Mouse (Mus musculus) neutrophil, adult 83 days (primary cell): ENCODE measurements around the gene Gm43738. TPM values are rescaled to one million over a fixed set of nuclear protein-coding genes. Genes with fewer than 3 reads are reported as not detected.

ENCODE experiments used
- total RNA-seq, 2 experiments: library from RNA; stranded (reverse); gene quantifications; one replicate each; pipeline ENCODE4 v1.2.4; 2023

Gm43738 gene
- total RNA-seq, result not detected

GRCm38 (mm10) chr3:89100811-89101210, at the start of gene Gm43738:
Gene Gm43738 (minus strand): TSS chr3:89101099.

GRCm38 (mm10) chr3:89135958-89136357, 35.1 kb upstream of the Gm43738 start, which contains the start of gene Pklr:
Gene Pklr (plus strand): TSS chr3:89136142.

GRCm38 (mm10) chr3:89101812-89102494, 1.1 kb upstream of the Gm43738 start, which contains the start of gene Fdps:
Gene Fdps (minus strand): TSS chr3:89101959.

GRCm38 (mm10) chr3:89093175-89093574, 7.7 kb downstream of the Gm43738 start, which contains the start of gene Rusc1:
Gene Rusc1 (minus strand): TSS chr3:89093311.

Other genes starting within 250 kb of the Gm43738 start
- 1 to 10 TPM; 6.4 TPM for gene Msto1, start 187.1 kb downstream of the Gm43738 start, total RNA-seq
- gene Ash1l, start 150.5 kb downstream of the Gm43738 start, total RNA-seq, result 10 to 100 TPM; 37.4 to 45.5 TPM
- gene Dap3, start 149.9 kb downstream of the Gm43738 start, total RNA-seq, result 10 to 100 TPM; 62.3 to 64.7 TPM
- 10 to 100 TPM; 19.9 to 21.7 TPM for gene Rusc1, start 7.8 kb downstream of the Gm43738 start, total RNA-seq
- gene Fdps, start 860 bp upstream of the Gm43738 start, total RNA-seq, result 10 to 100 TPM; 26.5 to 33.5 TPM
- gene Pklr, start 35.0 kb upstream of the Gm43738 start, total RNA-seq, result 10 to 100 TPM; 14.9 to 33.6 TPM
- gene Hcn3, start 59.1 kb upstream of the Gm43738 start, total RNA-seq, result not detected
- gene Clk2, start 63.7 kb upstream of the Gm43738 start, total RNA-seq, result 10 to 100 TPM; 52.8 to 53.7 TPM
- gene Scamp3, start 76.4 kb upstream of the Gm43738 start, total RNA-seq, result 10 to 100 TPM; 45.9 to 51.1 TPM
- gene Fam189b, start 82.0 kb upstream of the Gm43738 start, total RNA-seq, result 1 to 10 TPM; 4.8 to 7.0 TPM
- gene Gba, start 101.8 kb upstream of the Gm43738 start, total RNA-seq, result 10 to 100 TPM; 59.9 to 64.3 TPM
- gene Thbs3, start 114.1 kb upstream of the Gm43738 start, total RNA-seq, result 1 to 10 TPM in 1 of 2 experiments, under 1 TPM in 1; 0.68 to 1.4 TPM
- 10 to 100 TPM; 44.5 to 57.2 TPM for gene Mtx1, start 126.0 kb upstream of the Gm43738 start, total RNA-seq
- gene Muc1, start 128.0 kb upstream of the Gm43738 start, total RNA-seq, result not detected
- gene Krtcap2, start 144.9 kb upstream of the Gm43738 start, total RNA-seq, result 10 to 100 TPM; 68.3 to 70.2 TPM
- gene Trim46, start 145.2 kb upstream of the Gm43738 start, total RNA-seq, result under 1 TPM; 0.44 to 0.61 TPM
- 10 to 100 TPM; 42.5 to 56.9 TPM for gene Dpm3, start 158.3 kb upstream of the Gm43738 start, total RNA-seq
- gene Slc50a1, start 169.5 kb upstream of the Gm43738 start, total RNA-seq, result 10 to 100 TPM; 24.1 to 29.6 TPM
- not detected for gene Efna1, start 180.0 kb upstream of the Gm43738 start, total RNA-seq
- not detected for gene Efna3, start 221.9 kb upstream of the Gm43738 start, total RNA-seq
- gene Efna4, start 236.9 kb upstream of the Gm43738 start, total RNA-seq, result not detected
- 100 to 1,000 TPM; 119 to 125 TPM for gene Adam15, start 248.9 kb upstream of the Gm43738 start, total RNA-seq